In genomic region chr2:165364334-165365091, GRCm38 (mm10) we compare ENCODE assay signal across 8 mouse cellular contexts. TPM values are rescaled to one million over a fixed set of nuclear protein-coding genes. Genes with fewer than 3 reads are reported as not detected.
A peak's percentile ranks its signal among the peaks of the same experiment; 100 is the strongest.
DNase-seq lines count a peak whose midpoint lies in the region; ATAC-seq and TF ChIP-seq lines count a peak whose summit lies in the region.
"Had no signal": no experiment of that assay in that cellular context is flagged by ENCODE, and none has a peak within 500 bp of the region (broad histone marks: within the 10 kb centered on the region; RNA-seq: fewer than 3 reads in every experiment).

No protein-coding gene starts in this region.

- 0 out of 2 replicates have a peak overlapping the region, but pooled peaks have one; percentile 3 for H3K4me3 ChIP-seq in kidney, embryonic 16.5 days (ENCODE audit: low read length)
- no peak overlapping the region for H3K4me3 ChIP-seq in lung, embryonic 14.5 days (ENCODE audit: low read depth, low read length)

- peak; percentile 93 for TF ChIP-seq CTCF in lung, embryonic 14.5 days (IDR thresholded peaks at IDR 0.05; ENCODE audit: low read depth)

- no peak overlapping the region for H3K27ac ChIP-seq in kidney, embryonic 16.5 days (ENCODE audit: low read length)
- H3K27ac ChIP-seq in lung, embryonic 14.5 days (ENCODE audit: low read depth), result no peak overlapping the region

- H3K4me2 ChIP-seq in kidney, embryonic 16.5 days (replicated peaks; ENCODE audit: low read depth, low read length), result 0 out of 2 replicates have a peak overlapping the region, but pooled peaks have one; percentile 7
- peak overlapping the region; percentile 37; the same call in 1 of the 2 replicates for H3K4me2 ChIP-seq in lung, embryonic 14.5 days

- 10% methylated on average over 21 of the region's 21 CpGs for WGBS in kidney, embryonic 16.5 days
- WGBS in lung, embryonic 14.5 days, result 10% methylated on average over 21 of the region's 21 CpGs

- H3K36me3 ChIP-seq in kidney, embryonic 16.5 days (ENCODE audit: insufficient read depth, low read length), result no peaks in the 10 kb centered on the region
- no peaks in the 10 kb centered on the region for H3K36me3 ChIP-seq in lung, embryonic 14.5 days (ENCODE audit: insufficient read depth)

- no peaks in the 10 kb centered on the region for H3K9me3 ChIP-seq in kidney, embryonic 16.5 days (ENCODE audit: low read length)
- H3K9me3 ChIP-seq in lung, embryonic 14.5 days (ENCODE audit: low read depth, low read length), result no peaks in the 10 kb centered on the region

- no peak for ATAC-seq in kidney, embryonic 16.5 days (ENCODE audit: low FRiP score, low TSS enrichment)
- no peak for ATAC-seq in lung, embryonic 14.5 days (ENCODE audit: insufficient read depth)

- H3K4me1 ChIP-seq in kidney, embryonic 16.5 days (ENCODE audit: insufficient read depth, low read length), result peaks cover 19% of the 10 kb centered on the region
- H3K4me1 ChIP-seq in lung, embryonic 14.5 days (ENCODE audit: insufficient read depth), result peaks cover 11% of the 10 kb centered on the region; the same call in 1 of the 2 replicates

- DNase-seq in CD4-positive helper T cell, adult 2 months (ENCODE audit: low read depth, low spot score), result peak; percentile 51
- peak; percentile 46 for DNase-seq in MN1 (ENCODE audit: low spot score)
- DNase-seq in cerebellum, postnatal 14 days, result peak; percentile 85 to 89
- DNase-seq in gastrocnemius, postnatal 14 days, result peak; percentile 59
- peak; percentile 85 for DNase-seq in lung, embryonic 14.5 days
- DNase-seq in retina, postnatal 1 day, result peak; percentile 79

- no peaks in the 10 kb centered on the region for H3K27me3 ChIP-seq in kidney, embryonic 16.5 days (ENCODE audit: insufficient read depth, low read length)
- peaks cover 16% of the 10 kb centered on the region; the same call in 1 of the 2 replicates for H3K27me3 ChIP-seq in lung, embryonic 14.5 days (ENCODE audit: insufficient read depth, low read length)

- intact Hi-C loops in gastrocnemius, postnatal 14 days (cut with DNase I; ENCODE audit: low total_unique reads), result loop anchor here (5.0 to 10.0 kb wide), 2 partner anchors 120 to 292 kb away; no protein-coding TSS in a partner anchor

- H3K9ac ChIP-seq in kidney, embryonic 16.5 days (replicated peaks; ENCODE audit: low read length), result no peak overlapping the region
- H3K9ac ChIP-seq in lung, embryonic 14.5 days, result peak overlapping the region; percentile 16; the same call in 1 of the 2 replicates

RNA-seq across cellular contexts. Expression of gene Zfp663, which starts 4.0 kb away (rescaled TPM):
- total RNA-seq in gastrocnemius, postnatal 14 days (2021), result under 1 TPM in 1 of 2 experiments, not detected in 1; 0.08 TPM
- 1.1 and 1.3 TPM in 2 replicates for polyA plus RNA-seq in kidney, embryonic 16.5 days (2015; fragmentation: Nextera tagmentation; extraction: Ambion mirVana)
- 0.96 and 1.1 TPM in 2 replicates for polyA plus RNA-seq in lung, embryonic 14.5 days (2014; fragmentation: Nextera tagmentation; extraction: Ambion mirVana)
- polyA plus RNA-seq: large intestine, adult 2 months had no signal

RNA-seq across cellular contexts. Expression of gene Zfp334, which starts 23.5 kb away (rescaled TPM):
- total RNA-seq in gastrocnemius, postnatal 14 days (2021), result 1 to 10 TPM; 2.2 to 2.3 TPM
- polyA plus RNA-seq in kidney, embryonic 16.5 days (2015; fragmentation: Nextera tagmentation; extraction: Ambion mirVana), result 8.7 and 8.9 TPM in 2 replicates
- 10.9 and 12.0 TPM in 2 replicates for polyA plus RNA-seq in lung, embryonic 14.5 days (2014; fragmentation: Nextera tagmentation; extraction: Ambion mirVana)

RNA-seq across cellular contexts. Expression of gene Ocstamp, which starts 35.7 kb away (rescaled TPM):
- total RNA-seq in gastrocnemius, postnatal 14 days (2021), result under 1 TPM; 0.11 to 0.18 TPM
- not detected in 2 replicates for polyA plus RNA-seq in kidney, embryonic 16.5 days (2015; fragmentation: Nextera tagmentation; extraction: Ambion mirVana)
- not detected in 2 replicates for polyA plus RNA-seq in lung, embryonic 14.5 days (2014; fragmentation: Nextera tagmentation; extraction: Ambion mirVana)

RNA-seq across cellular contexts. Expression of gene Elmo2, which starts 38.2 kb away (rescaled TPM):
- 10 to 100 TPM; 16.7 to 19.6 TPM for total RNA-seq in gastrocnemius, postnatal 14 days (2021)
- polyA plus RNA-seq in kidney, embryonic 16.5 days (2015; fragmentation: Nextera tagmentation; extraction: Ambion mirVana), result 88.4 and 93.7 TPM in 2 replicates
- 79.2 and 82.2 TPM in 2 replicates for polyA plus RNA-seq in lung, embryonic 14.5 days (2014; fragmentation: Nextera tagmentation; extraction: Ambion mirVana)
